Mouse (Mus musculus) E14TG2a.4 (cell line): ENCODE data around the gene Mysm1.

Experiments used
- H3K27me3 ChIP-seq: 2 replicates; pipeline ENCODE4 v1.6.1; 2014; ENCODE audit warnings: low read length, control low read depth; ENCODE audit not compliant: insufficient read depth
- H3K36me3 ChIP-seq: 2 replicates; pipeline ENCODE4 v1.6.1; 2014; ENCODE audit warnings: low read length, control low read depth; ENCODE audit not compliant: insufficient read depth
- H3K4me1 ChIP-seq: replicated peaks from 2 replicates; pipeline ENCODE4 v1.6.1; 2014; ENCODE audit warnings: low read depth, low read length, control low read depth
- H3K4me3 ChIP-seq: replicated peaks from 2 replicates; pipeline ENCODE4 v1.5.1; 2014; ENCODE audit warnings: mild to moderate bottlenecking, low read length
- H3K9me3 ChIP-seq: 2 replicates; pipeline ENCODE4 v1.6.1; 2014; ENCODE audit warnings: low read length, control low read depth
- CTCF ChIP-seq: conservative IDR thresholded peaks from 2 replicates; pipeline ENCODE4 v1.5.1; 2014; ENCODE audit warnings: low read length
- NANOG ChIP-seq: IDR thresholded peaks from 2 replicates; pipeline ENCODE4 v1.6.1; 2014; ENCODE audit warnings: borderline replicate concordance, low read length, mixed read lengths
- POU5F1 ChIP-seq: IDR thresholded peaks from 2 replicates; pipeline ENCODE4 v1.6.1; 2014; ENCODE audit warnings: low read length, borderline replicate concordance

The Mysm1 gene

DNA sequence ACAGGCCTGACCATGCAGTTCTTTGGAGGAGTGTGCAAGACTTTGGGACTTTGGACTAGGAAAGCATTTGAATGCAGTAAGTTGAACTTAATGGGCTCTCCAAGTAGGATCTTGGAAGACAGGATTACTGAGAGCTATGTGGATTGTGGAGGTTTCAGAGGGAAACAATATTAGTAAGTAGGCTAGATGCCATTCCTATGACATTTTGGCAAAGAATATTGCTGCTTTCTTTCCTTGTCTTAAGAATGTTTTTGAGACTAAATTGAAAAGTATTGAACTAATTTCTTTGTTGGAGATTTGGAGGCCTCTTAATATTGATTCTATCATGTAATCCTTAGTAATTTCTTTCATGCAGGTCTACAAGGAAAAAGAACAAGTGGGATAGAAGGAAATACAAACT, 33.4 kb upstream of the Mysm1 start:
- Histone ChIP-seq H3K4me3 (no peak overlapping the region), H3K4me1 (no peaks in the 10 kb centered on the region), H3K27me3 (peaks cover 2% of the 10 kb centered on the region; the same call in 1 of the 2 replicates), H3K36me3 (no peaks in the 10 kb centered on the region), H3K9me3 (no peaks in the 10 kb centered on the region)
- no peak for TF ChIP-seq CTCF
- TF ChIP-seq POU5F1: no peak
- TF ChIP-seq NANOG: no peak

DNA sequence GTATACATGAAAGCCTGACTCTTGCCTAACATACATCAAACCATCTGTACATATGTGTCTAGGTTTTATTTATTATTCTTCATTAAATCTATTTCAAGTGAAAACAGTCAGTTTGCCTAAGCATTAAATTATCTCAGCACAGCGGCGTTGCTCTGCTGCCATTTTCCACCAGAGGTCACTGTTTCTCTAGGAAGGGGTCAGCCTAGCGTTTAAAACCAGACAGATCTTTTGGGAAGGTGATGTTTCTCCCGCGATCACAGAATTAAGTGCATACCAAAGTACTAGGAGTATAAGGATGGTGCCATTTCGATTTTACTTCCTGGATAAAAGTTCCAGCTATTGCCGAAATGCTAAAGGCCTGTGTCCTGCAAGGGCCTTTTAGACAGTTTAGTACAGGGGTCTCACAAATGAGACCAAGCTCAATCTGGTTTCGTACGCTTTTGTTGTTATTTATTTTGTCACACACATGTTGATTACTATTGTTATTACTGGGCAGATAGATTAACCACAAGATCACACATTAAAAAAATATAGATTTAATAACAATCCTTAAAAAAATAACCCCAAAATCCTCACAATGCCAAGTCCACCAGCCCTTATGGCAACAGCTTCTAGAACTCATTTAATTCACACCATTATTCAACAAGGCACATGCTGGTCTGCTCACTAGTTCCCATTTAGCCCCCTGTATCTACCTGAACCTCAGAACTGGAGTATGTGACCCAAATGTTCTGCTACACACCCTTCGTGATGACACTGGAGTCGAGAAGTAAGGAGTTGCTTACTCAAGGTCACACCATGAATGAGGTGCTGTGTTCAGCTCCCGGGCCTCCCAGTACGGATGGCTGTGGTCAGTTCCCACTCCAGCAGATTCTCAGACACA, 29.5 kb upstream of the Mysm1 start:
- Histone ChIP-seq H3K27me3 (peaks cover 2% of the 10 kb centered on the region; the same call in 1 of the 2 replicates), H3K9me3 (no peaks in the 10 kb centered on the region), H3K4me3 (no peak overlapping the region), H3K36me3 (no peaks in the 10 kb centered on the region), H3K4me1 (no peaks in the 10 kb centered on the region)
- TF ChIP-seq CTCF (peak; percentile 99), NANOG (no peak), POU5F1 (no peak)

DNA sequence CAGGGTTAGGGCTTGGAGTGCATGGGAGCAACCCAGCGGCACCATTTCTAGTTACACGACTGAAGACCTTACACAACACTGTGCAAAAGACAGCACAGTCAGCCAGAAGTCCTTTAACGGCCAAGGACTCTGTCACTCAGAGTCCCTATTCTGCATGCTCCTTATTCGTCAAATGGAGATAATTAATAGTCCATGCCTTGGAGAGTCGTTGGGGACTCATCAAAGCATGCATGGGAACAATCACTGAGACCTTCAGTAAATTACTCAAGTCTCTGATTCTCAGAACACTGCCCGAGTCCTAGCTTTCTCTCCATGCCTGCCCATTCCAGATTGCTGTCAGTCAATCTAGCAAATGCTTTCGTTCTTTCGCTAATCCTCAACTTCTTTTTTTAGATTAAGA, 28.9 kb upstream of the Mysm1 start:
- Histone ChIP-seq H3K4me1 (no peaks in the 10 kb centered on the region), H3K36me3 (no peaks in the 10 kb centered on the region), H3K9me3 (no peaks in the 10 kb centered on the region), H3K4me3 (no peak overlapping the region), H3K27me3 (peaks cover 2% of the 10 kb centered on the region; the same call in 1 of the 2 replicates)
- TF ChIP-seq CTCF: no peak
- TF ChIP-seq NANOG: no peak
- no peak for TF ChIP-seq POU5F1

DNA sequence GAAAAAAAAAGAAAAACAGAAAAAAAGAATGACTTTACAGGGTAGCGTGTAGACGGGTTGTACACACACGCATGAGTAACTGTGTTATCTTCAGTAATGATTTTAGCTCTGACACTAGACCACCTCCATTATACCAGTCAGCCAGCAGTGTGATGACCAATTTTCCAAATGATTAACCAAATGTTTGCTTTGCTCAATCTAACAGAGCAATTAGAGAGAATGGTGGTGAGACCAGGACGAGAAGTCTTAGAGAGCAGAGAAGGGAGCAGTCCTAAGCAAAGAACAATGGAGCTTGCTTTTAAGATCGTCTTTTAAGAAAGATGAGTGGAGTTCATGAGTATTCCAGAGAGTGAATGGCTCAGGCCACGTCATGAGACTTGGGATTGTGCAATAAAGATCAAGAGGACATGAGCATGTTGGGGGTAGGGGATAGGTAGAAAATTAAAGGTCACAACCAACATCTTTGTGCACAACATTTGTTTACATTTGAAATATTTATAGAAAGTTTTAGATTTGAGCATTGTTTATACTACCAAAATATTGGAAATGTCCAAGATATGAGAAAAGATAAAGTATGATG, 26.4 kb upstream of the Mysm1 start:
- Histone ChIP-seq H3K4me1 (no peaks in the 10 kb centered on the region), H3K27me3 (peaks cover 5% of the 10 kb centered on the region; the same call in 1 of the 2 replicates), H3K9me3 (no peaks in the 10 kb centered on the region), H3K36me3 (no peaks in the 10 kb centered on the region), H3K4me3 (no peak overlapping the region)
- TF ChIP-seq CTCF (no peak), NANOG (no peak), POU5F1 (no peak)

DNA sequence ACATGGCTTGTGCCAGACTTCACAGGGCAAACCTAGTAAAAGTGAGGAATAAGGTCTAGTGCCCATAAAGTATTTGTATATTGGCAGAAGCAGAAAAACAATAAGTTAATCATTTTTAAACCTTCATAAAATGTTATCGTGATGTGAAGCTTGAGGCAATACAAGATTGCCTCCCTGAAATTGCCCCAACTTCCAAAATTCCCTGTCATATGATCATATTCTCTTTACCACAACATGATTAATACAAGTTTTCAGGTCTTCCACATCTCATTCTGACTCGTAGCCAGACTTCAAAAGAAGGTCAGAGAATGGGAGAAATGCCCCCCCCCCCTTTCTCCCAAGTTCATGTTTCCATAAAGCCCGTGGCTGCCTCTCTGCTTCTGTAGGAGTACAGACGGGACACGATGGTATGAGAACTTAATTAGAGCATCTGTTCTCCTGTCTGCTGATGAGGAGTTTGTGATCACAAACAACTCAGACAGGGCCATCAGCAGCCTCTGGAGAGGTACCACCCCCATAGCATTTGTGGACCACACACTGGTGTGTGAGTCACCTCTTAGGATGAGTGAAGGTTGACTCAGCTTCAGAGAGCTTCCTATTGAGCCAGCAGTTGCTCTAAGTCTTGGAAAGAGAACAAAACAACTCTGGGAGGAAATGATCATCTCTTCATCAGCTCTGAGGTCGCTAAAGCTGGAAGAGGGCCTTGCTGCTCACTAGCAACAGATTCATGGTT, 22.3 kb upstream of the Mysm1 start:
- Histone ChIP-seq H3K36me3 (no peaks in the 10 kb centered on the region), H3K9me3 (peaks cover 3% of the 10 kb centered on the region), H3K4me3 (no peak overlapping the region), H3K4me1 (no peaks in the 10 kb centered on the region), H3K27me3 (0 out of 2 replicates have a peak, but pooled peaks cover 3% of the 10 kb centered on the region)
- no peak for TF ChIP-seq NANOG

DNA sequence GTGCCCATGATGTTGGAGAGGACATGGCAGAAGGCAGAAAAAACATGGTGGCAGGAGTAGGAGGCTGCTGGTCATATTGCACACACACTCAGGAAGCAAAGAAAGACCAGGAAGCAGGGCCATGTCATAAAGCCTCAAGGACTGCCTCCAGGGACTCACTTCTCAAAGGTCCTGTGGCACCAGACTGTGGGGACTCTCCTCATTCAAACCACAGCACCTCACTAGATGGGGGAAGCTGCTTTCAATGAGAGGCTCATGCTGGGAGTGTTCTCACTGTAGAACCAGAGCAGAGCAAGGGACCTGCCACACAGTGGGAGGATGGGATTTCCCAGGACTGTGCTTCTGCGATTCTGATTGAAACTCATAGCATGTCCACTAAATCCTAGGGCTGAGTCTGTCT, 21.2 kb upstream of the Mysm1 start:
- Histone ChIP-seq H3K9me3 (peaks cover 7% of the 10 kb centered on the region), H3K4me1 (no peaks in the 10 kb centered on the region), H3K27me3 (0 out of 2 replicates have a peak, but pooled peaks cover 3% of the 10 kb centered on the region), H3K4me3 (no peak overlapping the region), H3K36me3 (no peaks in the 10 kb centered on the region)
- TF ChIP-seq POU5F1 (no peak), NANOG (no peak), CTCF (no peak)

DNA sequence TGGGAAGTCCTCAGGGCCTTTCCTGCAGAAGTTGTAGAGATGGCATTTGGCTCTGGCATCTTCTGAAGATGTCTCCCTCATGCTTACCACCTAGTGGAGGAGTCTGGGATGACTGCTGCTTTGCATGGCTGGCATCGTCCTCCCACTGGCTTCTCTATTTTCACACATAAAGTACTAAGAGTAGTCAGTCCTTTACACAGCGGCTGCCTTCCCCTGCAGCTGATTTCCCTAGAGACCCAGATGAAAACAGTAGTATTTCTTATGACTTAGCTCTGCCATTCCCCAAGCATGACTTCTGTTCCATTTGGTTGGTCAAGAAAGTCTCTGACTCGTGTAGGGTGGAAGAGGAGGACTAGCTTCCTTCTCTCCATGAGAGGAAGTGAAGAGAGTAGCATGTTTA, 20.3 kb upstream of the Mysm1 start:
- Histone ChIP-seq H3K36me3 (no peaks in the 10 kb centered on the region), H3K27me3 (0 out of 2 replicates have a peak, but pooled peaks cover 3% of the 10 kb centered on the region), H3K4me1 (no peaks in the 10 kb centered on the region), H3K9me3 (peaks cover 7% of the 10 kb centered on the region), H3K4me3 (no peak overlapping the region)
- TF ChIP-seq NANOG (no peak), CTCF (peak; percentile 16; the same call in 1 of the 2 replicates)

DNA sequence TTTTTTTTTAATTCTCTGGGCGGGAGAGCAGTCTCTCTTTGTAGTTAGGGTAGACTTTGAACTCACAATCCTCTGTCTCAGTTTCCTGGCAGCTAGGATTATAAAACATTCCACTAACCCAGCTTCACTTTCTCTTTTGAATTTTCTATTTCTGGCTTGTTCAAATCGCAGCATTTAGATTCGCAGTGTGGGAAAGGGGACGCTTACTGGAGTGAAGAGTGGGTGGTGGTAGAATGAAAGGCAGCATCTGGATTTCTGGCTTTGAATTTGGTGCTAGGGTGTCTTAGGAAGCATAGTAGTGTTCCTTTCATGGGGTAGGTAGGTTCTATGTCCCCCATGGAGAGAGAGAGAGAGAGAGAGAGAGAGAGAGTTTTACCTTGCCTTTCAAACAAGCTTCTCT, 17.0 kb upstream of the Mysm1 start:
- no peaks in the 10 kb centered on the region for H3K4me1 ChIP-seq
- no peaks in the 10 kb centered on the region for H3K27me3 ChIP-seq
- H3K9me3 ChIP-seq: peaks cover 7% of the 10 kb centered on the region
- TF ChIP-seq CTCF (no peak), POU5F1 (no peak), NANOG (no peak)
- no peaks in the 10 kb centered on the region for H3K36me3 ChIP-seq
- H3K4me3 ChIP-seq: no peak overlapping the region

DNA sequence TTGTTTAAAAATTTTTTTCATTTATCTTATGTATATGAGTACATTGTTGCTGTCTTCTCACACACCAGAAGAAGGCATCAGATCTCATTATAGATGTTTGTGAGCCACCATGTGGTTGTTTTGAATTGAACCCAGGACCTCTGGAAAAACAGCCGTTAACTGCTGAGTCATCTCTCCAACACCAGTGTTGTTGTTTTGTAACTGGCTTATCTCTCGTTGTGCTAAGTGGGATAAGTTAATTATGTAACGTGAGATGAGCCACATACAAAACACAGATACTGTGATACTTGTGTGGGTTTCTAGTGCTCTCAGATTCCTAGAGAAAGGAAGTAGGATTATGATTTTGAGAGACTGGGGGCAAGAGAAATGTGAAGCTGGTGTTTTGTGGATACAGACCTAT, 11.3 kb upstream of the Mysm1 start:
- Histone ChIP-seq H3K36me3 (no peaks in the 10 kb centered on the region), H3K4me1 (peaks cover 17% of the 10 kb centered on the region), H3K9me3 (no peaks in the 10 kb centered on the region), H3K4me3 (no peak overlapping the region), H3K27me3 (peaks cover 5% of the 10 kb centered on the region; the same call in 1 of the 2 replicates)
- TF ChIP-seq NANOG: no peak
- no peak for TF ChIP-seq CTCF
- no peak for TF ChIP-seq POU5F1
